Mouse (Mus musculus) spleen, adult 10 weeks (tissue): ENCODE measurements around the gene Crygs. TPM values are rescaled to one million over a fixed set of nuclear protein-coding genes. Genes with fewer than 3 reads are reported as not detected.

ENCODE experiments used
- polyA plus RNA-seq: library from polyadenylated mRNA; stranded (reverse); fragments of 350-450 nt; fragmentation: Illumina TruSeq; extraction: RNeasy Lipid Tissue Mini Kit (QIAGEN cat#74804); gene quantifications from one replicate; pipeline ENCODE4 v1.2.3, GENCODE M21; 2015; ENCODE audit warnings: low replicate concordance; ENCODE audit not compliant: insufficient read depth

The Crygs gene
- not detected for polyA plus RNA-seq

GRCm38 (mm10) chr16:22811477-22811876 lies at the start of gene Crygs:
Gene Crygs (minus strand): TSS chr16:22811577.

DNA sequence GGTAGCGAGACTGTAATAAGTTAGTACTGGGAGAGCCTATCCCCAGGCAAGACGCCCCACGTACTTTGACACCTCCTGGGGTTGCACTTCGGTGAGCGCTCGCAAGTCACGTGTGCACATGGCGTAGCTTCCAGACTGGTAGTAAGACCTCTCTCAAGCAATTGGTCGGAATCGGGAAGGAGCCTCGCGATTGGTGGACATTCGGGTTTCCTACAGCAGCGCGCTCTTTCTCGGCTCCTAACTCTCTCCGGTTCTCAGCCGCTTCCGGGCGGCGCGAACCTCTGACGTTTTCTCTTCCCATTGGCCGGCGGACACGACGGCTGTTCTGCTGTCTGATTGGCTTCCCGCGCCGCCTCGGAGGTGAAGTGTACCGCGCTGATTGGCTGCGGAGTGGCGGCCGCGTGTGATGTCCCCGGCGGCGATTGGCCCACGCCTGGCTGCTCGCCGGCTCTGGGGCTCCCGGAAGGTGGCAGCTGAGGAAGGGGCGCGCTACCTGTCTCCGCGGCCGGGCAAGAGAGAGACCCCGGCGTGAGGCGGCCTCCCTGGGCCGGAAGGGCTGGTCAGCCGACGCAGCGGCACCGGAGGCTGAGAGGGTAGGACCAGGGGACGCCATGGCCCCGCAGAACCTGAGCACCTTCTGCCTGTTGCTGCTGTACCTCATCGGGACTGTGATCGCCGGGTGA lies 46.2 kb upstream of the Crygs start, which contains the start of the genes Tbccd1 and Dnajb11:
Tbccd1 (minus strand) TSS at position 239 of the 683 bp plus-strand sequence.
Dnajb11 (plus strand) TSS at position 415 of the 683 bp plus-strand sequence.

Other genes with a start within 250 kb of the Crygs start
- gene Dgkg, start 154.4 kb downstream of the Crygs start, polyA plus RNA-seq, result 0.50 TPM
- 19.3 TPM for gene Tbccd1, start 46.1 kb upstream of the Crygs start, polyA plus RNA-seq
- 128 TPM for gene Dnajb11, start 46.3 kb upstream of the Crygs start, polyA plus RNA-seq
- not detected for gene Ahsg, start 79.7 kb upstream of the Crygs start, polyA plus RNA-seq
- gene Fetub, start 106.8 kb upstream of the Crygs start, polyA plus RNA-seq, result not detected
- gene Hrg, start 139.5 kb upstream of the Crygs start, polyA plus RNA-seq, result not detected
- not detected for gene Kng2, start 217.9 kb upstream of the Crygs start, polyA plus RNA-seq
- not detected for gene Kng1, start 246.3 kb upstream of the Crygs start, polyA plus RNA-seq